Mouse (Mus musculus) testis, postnatal 14 days (tissue): Measurements from ENCODE around the gene Klk14.
"Not testable (repeated sequence)": the region's sequence is repeated elsewhere in the genome, so short reads cannot be mapped to it uniquely, and the experiment has no call there.

ENCODE experiments used
- DNase-seq: peaks from one replicate; pipeline ENCODE4 v3.0.0; 2021; ENCODE audit warnings: low spot score

Klk14 gene

GRCm38 (mm10) chr7:43690118-43690517 is at the start of gene Klk14:
Gene Klk14 (plus strand): TSS chr7:43690418.
- DNase-seq = no peak

GRCm38 (mm10) chr7:43642587-43642986 is 47.6 kb upstream of the Klk14 start:
- no peak for DNase-seq

- DNase-seq = no peak
Observed at GRCm38 (mm10) chr7:43643046-43643652, 47.1 kb upstream of the Klk14 start.

- no peak for DNase-seq
Observed at GRCm38 (mm10) chr7:43652683-43653082, 37.5 kb upstream of the Klk14 start.

GRCm38 (mm10) chr7:43654519-43654918 is 35.7 kb upstream of the Klk14 start:
- no peak for DNase-seq

DNA sequence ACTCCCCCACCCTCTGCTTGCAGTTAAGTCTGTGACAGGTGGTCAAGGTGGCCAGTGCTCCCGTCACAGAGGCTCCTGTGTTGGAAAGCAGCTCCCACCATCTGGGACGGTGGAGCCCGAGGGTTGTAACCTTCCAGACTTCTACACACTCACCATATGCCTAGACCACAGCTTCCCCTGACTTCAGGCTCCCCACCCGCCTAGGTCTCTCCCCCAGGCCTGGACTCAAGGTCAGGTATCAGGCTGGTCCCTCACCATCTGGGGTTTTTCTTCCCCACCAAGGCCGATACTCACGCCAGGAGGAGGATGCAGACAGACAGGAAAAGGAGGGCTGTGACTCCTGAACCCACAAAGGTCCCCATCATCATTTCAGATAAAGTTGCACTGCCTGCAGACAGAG is 34.0 kb upstream of the Klk14 start:
- no peak for DNase-seq

- no peak for DNase-seq
Observed at GRCm38 (mm10) chr7:43660002-43660401, 30.2 kb upstream of the Klk14 start, which contains the start of gene Siglece. Gene Siglece (minus strand): TSS chr7:43660161.

- no peak for DNase-seq
Observed at GRCm38 (mm10) chr7:43662804-43663203, 27.4 kb upstream of the Klk14 start.

DNA sequence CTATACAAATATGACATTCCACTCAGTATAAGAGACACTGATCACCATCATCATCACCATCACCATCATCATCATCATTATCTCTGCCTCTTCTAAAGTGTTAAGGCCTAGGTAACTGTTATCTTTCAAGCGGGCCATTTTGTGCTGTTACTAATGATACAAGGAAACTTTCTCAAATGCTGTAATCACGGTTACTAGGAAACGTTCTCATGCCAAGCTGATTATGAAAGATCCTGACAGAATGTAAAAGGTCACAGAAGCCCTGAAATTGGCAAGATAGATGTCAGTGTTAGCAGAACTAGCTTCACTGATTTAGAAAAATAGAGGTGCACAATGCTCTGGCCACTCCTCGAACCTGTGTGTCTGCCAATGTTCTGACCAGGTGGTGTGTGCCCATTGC is 23.0 kb upstream of the Klk14 start:
- not testable (repeated sequence) for DNase-seq

GRCm38 (mm10) chr7:43668582-43668981 is 21.6 kb upstream of the Klk14 start:
- DNase-seq = no peak

GRCm38 (mm10) chr7:43671064-43671808 is 19.0 kb upstream of the Klk14 start:
- DNase-seq = no peak

GRCm38 (mm10) chr7:43671809-43672580 is 18.2 kb upstream of the Klk14 start, which contains the start of gene Ctu1:
Gene Ctu1 (plus strand): TSS chr7:43672016.
- DNase-seq = peak; percentile 91

DNA sequence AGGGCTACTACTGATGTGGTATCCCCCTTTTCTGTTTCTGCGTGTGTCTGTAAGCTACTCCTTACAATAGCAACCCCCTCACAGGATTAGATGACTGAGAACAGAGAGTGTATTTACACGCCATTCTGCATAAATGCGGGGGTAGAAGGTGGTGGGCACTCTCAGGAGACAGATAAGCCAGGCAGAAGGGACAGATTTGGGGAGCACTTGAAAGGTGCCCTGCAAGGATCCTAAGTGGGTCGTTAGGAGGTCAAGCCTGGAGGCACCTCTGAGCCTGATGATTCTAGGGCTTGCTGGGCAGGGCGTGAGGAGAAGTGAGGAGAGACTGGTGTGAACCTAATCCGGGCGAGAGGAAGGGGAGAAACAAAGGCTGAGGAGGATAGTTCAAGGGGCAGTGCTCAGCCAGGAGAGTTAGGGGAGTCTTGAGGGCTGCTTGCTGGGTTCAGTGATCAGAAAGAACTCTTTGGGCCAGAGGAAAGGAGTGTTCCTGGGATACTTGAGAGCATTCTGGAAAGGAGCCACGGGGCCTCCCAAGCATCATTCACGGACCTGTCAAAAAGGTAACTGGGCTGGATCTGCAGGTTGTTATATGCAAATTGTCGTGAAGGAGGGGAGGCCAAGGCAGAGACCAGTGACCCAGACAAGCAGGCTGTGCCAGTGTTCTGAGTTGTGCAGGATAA is 17.5 kb upstream of the Klk14 start:
- DNase-seq = no peak

DNA sequence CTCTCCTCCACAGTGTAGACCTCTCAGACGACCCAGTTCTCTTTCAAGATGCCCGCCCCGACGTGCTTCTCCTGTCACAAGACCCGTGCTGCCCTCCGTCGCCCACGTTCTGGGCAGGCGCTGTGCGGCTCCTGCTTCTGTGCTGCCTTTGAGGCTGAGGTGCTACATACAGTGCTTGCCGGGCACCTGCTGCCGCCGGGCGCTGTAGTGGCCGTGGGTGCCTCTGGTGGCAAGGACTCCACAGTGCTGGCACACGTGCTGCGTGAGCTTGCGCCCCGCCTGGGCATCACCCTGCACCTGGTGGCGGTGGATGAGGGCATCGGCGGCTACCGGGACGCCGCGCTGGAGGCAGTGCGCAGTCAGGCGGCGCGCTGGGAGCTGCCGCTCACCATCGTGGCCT is 15.1 kb upstream of the Klk14 start:
- DNase-seq = peak; percentile 9

DNA sequence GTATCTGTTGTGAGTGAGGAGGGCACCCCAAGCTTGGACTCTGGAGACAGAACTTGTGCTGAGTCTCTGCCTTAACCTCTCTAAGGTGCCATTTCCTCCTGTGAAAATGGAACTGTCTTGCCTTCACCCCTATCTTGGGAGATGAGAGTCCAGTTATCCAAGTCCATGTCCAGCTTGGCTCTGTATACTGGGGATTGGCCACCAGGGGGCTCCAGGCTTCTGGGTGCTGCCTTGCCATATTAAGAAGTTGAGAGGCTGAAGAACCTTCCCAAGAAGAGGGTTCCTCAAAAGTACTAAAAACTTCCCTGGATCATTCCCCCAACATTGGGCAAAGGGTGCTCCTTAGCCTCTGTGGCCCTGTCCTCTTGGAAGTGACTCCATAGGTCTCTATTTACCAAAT is 11.7 kb upstream of the Klk14 start:
- no peak for DNase-seq

DNA sequence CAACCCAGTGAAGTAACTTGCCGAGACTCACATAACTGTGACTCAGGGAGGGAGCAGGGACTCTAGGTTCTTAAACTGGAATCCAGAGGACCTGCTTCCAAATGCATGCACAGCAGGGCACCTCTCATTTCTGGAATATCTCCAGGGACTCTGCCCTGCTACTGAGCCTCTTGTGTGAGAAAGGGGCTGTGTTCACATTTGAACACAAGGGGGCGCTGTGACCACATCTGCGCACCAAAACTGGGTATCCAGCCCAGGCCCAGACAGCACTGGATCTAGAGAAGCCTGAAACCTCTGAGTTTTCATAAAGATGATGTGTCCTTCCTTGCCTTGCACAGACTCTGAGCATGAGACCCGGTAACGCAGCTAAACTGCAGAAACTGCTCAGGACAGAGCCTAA is 9.3 kb upstream of the Klk14 start:
- peak; percentile 38 for DNase-seq

GRCm38 (mm10) chr7:43682511-43682910 is 7.7 kb upstream of the Klk14 start:
- DNase-seq = not testable (repeated sequence)

GRCm38 (mm10) chr7:43685088-43685487 is 5.1 kb upstream of the Klk14 start:
- no peak for DNase-seq

- DNase-seq = no peak
Observed at GRCm38 (mm10) chr7:43710031-43710430, 19.8 kb downstream of the Klk14 start.

DNA sequence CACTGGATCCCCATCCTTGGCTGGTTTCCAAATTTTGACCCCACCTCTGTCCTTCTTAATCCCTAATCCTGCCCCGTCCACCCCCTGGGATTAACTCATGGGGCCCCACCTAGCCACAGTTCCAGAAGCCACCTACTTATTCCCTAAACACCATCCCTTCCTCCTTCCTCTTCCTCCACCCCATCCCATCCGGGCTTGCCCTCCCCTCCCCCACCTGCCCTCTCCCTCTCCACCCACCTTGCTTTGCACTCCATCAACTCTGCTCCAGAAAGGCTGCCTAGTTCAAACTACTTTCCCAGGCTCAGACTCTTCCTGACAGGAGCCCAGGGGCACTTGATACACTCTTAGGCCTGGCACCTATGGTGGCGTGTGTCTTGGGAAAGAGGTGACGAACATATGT is 22.0 kb downstream of the Klk14 start, which contains the start of gene Klk13:
Gene Klk13, plus strand, starts transcription at position 301 of the 400 bp plus-strand sequence.
- DNase-seq = no peak

GRCm38 (mm10) chr7:43712917-43713316 is 22.7 kb downstream of the Klk14 start:
- DNase-seq = no peak

DNA sequence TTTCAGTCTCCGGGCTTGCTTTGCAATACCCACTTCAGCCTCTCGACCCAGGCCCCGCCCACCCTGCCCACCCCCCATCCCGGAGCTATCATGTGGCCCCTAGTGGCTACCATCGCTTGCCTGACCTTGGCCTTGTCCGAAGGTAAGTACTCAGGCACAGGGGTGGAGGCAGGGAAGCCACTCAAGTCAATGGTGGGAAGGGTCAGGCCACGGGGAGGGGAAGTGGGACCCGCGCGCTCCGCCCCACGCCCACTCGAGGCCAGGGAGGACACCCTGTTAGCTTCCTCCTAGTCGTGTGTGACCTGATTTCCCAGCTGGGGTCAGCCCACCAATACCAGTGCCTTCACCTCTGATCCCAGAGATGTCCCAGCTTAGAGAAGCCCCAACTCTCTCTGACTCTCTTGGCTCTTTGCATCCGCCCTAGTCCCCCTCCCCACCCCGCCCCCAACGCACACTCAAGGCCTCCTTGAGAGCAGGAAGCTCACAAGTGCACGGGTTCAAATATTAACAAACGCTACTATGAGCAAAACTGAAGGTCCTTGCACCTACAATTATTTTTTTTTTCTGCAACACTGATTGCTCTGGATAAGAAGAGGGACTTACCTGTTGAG is 23.6 kb downstream of the Klk14 start:
- DNase-seq = no peak
